Mouse (Mus musculus): Measurements from ENCODE around the gene Tacc3.

DNA sequence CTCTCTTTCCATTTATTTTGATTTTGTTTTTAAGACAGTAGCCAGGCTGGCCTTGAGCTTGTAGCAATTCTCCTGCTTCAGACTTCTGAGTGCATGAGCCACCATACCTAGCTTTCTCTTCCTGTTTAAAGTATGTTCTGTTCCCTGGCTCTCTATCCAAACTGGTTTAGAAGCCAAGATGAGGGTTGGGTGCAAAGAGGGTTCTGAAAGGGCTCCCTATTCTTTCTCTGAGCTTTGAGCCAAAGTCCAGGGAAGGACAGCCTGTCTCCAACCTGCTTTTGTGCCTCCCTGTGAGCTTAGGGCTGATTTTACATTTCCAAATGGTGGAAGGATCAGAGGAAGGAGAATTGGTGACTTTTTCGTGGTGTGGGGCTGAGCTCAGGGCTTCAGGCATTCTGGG, 69.0 kb downstream of the Tacc3 start:
- TF ChIP-seq EP300 (IDR thresholded peaks at IDR 0.05; ENCODE audit: insufficient read depth, low read depth, low read length) (no peak), CTCF (IDR thresholded peaks at IDR 0.05) (no peak)

Measured in heart, adult 2 months (tissue).